Mouse (Mus musculus) 416B (cell line): ENCODE data around the gene Psph.
"Not testable (repeated sequence)": the region's sequence is repeated elsewhere in the genome, so short reads cannot be mapped to it uniquely, and the experiment has no call there.

ENCODE experiments used
- DNase-seq: peaks from one replicate; pipeline ENCODE4 v3.0.0; 2011; ENCODE audit warnings: low read depth

Psph gene

GRCm38 (mm10) chr5:129786818-129787790 is at the start of gene Psph:
Gene Psph, minus strand, starts transcription at chr5:129787449.
- peak; percentile 99 for DNase-seq

DNA sequence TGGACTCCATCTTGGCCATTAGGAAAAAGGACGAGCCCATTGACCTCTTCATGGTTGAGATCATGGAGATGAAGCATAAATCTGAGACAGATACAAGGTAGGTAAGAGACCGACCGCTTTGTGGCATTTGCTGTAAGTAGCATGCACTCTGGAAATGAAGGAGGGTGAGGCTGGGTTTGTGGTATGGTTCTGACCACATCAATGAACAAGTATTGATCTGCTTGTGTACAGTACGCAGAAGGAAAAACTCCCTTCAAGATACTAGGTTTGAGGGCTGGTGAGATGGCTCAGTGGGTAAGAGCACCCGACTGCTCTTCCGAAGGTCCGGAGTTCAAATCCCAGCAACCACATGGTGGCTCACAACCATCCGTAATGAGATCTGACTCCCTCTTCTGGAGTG is 3.3 kb upstream of the Psph start:
- DNase-seq: not testable (repeated sequence)

DNA sequence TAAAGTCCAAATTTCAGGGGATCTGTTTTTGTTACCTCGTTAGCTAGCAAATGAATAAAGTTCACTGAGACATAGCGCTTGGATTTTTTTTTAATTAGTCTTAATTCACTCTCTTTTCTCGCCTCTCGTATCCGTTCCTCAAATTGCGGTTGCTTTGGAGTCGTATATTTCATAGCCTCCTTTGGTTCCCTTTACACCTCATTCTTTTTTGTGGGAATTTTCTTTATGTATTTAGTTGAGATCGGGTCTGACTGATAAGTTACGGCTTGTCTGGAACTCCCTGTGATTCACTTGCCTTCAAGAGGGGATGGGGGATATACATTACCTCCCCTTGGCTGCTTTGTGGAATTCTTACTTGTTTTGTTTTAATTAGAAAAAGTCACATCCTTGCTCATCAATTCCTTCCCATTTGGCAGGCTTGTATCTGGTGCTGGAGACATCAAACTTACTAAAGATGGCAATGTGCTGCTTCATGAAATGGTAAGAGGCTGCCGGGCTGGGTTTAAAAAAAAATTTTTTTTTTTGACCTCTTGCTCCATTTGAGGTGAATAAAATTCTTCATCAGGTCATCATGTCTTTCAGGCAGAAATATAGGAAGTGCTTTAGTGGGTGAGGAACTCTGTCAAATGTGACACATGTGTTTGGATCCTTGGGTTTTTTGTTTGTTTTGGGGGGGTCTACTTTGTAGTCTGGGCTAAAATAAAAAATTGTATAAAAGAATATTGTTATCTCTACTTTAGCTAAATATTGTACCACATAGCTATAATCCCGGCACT is 757 bp upstream of the Psph start:
- DNase-seq: no peak

GRCm38 (mm10) chr5:129786161-129786560 is 1.1 kb downstream of the Psph start:
- peak; percentile 52 for DNase-seq

DNA sequence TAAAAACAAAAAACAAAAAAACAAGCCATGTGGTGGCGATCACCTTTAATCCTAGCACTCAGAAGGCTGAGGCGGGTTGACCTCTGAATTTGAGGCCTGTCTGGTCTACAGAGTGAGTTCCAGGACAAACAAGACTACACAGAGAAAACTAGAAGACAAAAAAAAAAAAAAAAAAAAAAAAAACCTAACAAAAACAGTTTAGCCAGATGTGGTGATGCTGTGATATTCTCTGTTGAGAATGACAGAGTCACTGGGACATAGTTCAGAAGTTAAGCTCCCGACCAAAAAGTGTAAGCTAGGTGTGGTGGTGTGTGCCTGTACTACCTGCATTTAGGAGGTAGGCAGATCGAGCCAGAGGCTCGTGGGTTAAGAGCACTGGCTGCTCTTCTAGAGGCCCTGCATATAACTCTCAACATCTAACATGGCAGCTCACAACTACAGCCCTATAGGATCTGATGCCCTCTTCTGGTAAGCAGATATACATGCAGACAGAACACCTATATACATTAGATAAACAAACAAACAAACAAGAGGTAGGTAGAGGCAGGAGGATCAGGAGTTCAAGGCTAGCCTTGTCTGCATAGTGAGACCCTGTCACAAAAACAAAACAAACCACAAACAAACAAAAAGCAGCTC is 1.9 kb downstream of the Psph start:
- peak; percentile 49 for DNase-seq

DNA sequence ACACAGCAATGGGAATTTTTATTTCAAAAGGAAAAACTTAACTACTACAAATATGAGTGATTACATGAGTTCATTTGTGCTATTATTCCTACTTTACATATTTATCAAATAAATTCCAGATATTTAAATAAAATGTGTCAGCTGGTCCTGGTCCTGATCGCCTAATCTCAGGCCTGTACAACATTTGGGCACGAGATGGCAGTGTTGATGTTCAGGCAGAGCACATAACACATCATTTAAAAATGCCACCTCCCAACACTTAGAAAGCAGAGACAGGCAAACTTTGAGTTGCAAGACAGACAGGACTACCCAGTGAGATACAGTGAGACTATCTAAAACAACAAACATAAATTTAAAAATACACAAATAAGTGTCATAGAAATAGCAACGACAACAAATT is 5.0 kb downstream of the Psph start:
- DNase-seq: peak; percentile 81

DNA sequence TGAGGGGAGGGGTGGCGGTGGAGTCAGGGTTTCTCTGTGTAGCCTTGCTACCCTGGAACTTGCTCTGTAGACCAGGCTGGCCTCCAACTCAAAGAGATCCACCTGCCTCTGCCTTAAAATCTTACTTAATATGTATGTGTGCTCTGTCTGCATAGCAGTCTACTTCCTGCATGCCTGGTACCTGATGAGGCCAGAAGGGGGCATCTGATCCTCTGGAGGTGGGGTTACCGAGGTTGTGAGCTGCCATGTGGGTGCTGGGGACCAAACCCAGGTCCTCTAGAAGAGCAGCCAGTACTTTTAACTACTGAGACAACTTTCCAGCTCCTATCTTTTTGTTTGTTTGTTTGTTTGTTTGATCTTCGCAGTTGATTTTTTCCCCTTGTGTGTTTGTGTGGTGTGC is 7.1 kb downstream of the Psph start:
- DNase-seq: no peak

GRCm38 (mm10) chr5:129778996-129779716 is 8.1 kb downstream of the Psph start:
- DNase-seq: peak; percentile 84

- peak; percentile 37 for DNase-seq
Measured at GRCm38 (mm10) chr5:129778348-129778995, 8.8 kb downstream of the Psph start.

DNA sequence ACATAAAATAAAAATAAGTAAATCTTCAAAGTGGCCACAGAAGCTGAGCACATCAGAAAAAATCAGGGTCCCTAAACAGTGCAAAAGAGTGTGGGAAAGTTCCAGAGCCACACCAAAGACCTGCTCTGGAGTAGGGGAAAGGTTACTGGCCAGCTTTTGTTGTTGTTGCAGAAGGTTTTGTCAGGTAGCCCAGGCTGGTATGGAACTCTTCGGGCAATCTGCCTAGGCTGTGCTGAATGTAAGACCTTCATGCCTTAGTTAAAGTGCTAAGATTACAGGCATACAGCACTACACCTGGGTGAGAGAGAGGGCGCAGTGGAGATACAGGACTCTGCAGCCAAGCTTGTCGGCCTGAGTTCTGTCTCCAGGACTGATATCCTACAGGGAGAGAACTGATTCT is 12.6 kb downstream of the Psph start:
- DNase-seq: no peak

DNA sequence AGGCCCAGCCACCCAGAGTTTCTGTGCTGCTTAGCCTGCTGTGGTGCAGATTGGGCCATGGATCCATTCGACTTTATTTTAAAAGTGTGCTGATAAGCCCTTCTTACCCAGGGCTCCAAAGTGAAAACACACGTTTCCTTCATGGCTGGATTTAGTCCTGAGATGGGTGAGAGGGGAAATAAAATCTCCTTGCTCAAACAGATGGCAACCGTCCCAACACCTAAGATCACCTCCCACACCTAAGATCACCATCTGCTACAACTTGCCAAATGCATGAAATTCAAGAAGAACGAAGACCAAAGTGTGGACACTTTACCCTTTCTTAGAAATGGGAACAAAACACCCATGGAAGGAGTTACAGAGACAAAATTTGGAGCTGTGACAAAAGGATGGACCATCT is 13.9 kb downstream of the Psph start:
- not testable (repeated sequence) for DNase-seq

DNA sequence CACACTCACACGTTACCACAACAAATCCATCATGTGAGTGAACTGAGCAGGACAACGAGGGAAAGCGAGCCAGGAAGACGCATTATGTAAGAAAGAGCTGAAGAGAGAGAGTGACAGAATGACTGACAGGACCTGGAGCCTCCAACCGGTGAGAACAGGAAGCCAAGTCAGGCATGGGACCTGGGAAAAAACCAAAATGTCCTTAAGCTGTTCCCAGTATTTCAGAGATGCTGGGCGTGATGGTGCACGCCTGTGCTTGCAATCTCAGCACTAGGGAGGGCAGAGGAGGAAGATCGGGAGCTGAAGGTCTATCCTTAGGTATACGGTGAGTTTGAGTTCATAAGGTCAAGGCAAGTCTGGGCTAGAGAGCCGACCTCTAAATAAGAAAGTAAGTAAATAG is 14.8 kb downstream of the Psph start:
- no peak for DNase-seq

- no peak for DNase-seq
Measured at GRCm38 (mm10) chr5:129770443-129771355, 16.6 kb downstream of the Psph start.

- no peak for DNase-seq
Measured at GRCm38 (mm10) chr5:129761865-129762540, 25.2 kb downstream of the Psph start.

GRCm38 (mm10) chr5:129759929-129760480 is 27.2 kb downstream of the Psph start:
- no peak for DNase-seq

DNA sequence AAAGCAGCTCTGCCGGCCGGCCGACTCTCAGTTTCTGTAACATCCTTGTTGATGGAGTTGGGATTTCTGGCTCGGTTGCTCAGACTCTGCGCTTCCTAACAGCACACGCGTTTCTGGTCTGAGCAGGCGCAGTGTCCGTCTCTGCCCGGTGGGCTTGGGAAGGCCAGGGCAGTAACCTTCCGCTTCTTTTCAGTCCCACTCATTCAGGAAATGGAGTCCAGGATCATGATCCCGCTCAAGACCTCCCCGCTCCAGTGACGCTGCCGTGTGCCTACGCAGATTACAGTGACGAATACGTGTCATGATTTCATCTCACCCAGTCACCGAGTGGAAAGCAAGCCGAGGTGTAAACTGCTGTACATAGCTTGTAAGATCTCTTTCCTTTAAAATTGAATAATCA is 30.4 kb downstream of the Psph start:
- DNase-seq: no peak

GRCm38 (mm10) chr5:129744050-129744449 is 43.2 kb downstream of the Psph start:
- DNase-seq: no peak

DNA sequence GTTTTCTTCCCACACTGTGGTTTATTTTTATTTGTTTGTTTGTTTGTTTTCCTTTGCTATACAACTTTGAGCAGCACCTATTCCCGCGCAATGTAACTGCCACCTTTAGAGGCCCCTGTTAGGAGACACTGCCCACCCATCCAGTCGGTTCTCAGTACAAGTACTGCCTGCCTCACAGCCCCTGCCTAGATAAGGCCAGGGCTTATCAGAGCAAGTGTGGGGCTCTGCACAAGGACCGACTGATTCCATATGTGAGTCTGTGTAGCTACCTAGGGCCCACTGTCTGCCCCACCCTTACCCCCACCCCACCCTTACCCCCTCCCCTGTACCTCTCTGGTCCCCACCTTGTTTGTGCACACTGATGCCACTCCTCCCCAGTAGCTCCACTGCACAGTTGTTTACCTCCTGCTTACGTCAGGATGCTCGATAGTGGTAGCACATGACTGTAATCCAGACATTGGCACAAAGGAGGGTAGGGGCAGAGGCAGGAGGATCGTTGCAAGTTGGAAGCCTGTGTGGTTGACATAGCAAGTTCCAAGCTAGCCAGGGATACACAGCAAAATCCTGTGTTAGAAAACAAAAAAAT is 44.3 kb downstream of the Psph start:
- no peak for DNase-seq

DNA sequence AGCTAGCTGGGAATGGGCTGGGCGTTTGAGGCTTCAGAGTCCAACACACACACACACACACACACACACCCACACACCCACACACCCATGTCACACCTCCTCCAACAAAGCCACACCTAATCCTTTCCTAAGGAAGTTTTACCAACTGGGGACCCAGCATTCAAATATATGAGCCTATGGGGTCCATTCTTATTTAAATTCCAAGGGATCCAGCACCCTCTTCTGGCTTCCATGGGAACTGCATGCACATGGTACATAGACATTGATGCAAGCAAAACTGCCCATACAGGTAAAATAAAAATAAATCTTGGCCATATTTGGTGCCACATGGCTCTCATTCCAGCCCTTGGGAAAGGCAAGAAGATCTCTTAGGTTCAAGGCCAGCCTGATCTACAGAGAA is 46.3 kb downstream of the Psph start:
- DNase-seq: peak; percentile 75
